Mouse (Mus musculus): ENCODE results near the gene Gm49339.

- TF ChIP-seq CTCF (IDR thresholded peaks at IDR 0.05; ENCODE audit: low read depth, low read length): no peak
- no peak for TF ChIP-seq TAL1 (conservative IDR thresholded peaks at IDR 0.05; ENCODE audit: low read depth, low read length)
- no peak for TF ChIP-seq GATA2 (IDR thresholded peaks at IDR 0.05; ENCODE audit: borderline replicate concordance, low read depth, low read length)
Measured at GRCm38 (mm10) chr10:51529497-51529896, 49.1 kb downstream of the Gm49339 start.
